Mouse (Mus musculus) bone marrow macrophage, adult 2 months (primary cell): Measurements from ENCODE around the gene Prss44.

Experiments used
- CTCF ChIP-seq: IDR thresholded peaks from 2 replicates; pipeline ENCODE4 v1.5.1; 2012; ENCODE audit warnings: low read depth, mild to moderate bottlenecking, low read length, moderate library complexity
- POLR2A ChIP-seq: IDR thresholded peaks from 2 replicates; pipeline ENCODE4 v1.6.1; 2012; ENCODE audit warnings: mild to moderate bottlenecking, low read depth, low read length, borderline replicate concordance

- TF ChIP-seq POLR2A (no peak), CTCF (no peak)
Observed at GRCm38 (mm10) chr9:110778559-110778958, 35.2 kb upstream of the Prss44 start.
